Mouse (Mus musculus) lung, postnatal 0 days (tissue): ENCODE results near the gene Krtap10-10. TPM values are rescaled to one million over a fixed set of nuclear protein-coding genes. Genes with fewer than 3 reads are reported as not detected.

ENCODE experiments used
- ATAC-seq: fragments of 200-750 bp; cut with Nextera tagmentation; 2 replicates; pipeline ENCODE4 v1.8.0; 2017; ENCODE audit warnings: moderate library complexity
- DNase-seq: peaks from one replicate; pipeline ENCODE4 v3.0.0-alpha.2; 2016; ENCODE audit warnings: low spot score
- H3K27ac ChIP-seq: fragments of 300-500 bp; sonication (generic); 2 replicates; pipeline ENCODE4 v1.5.1; 2014; ENCODE audit warnings: antibody characterized with exemption, mild to moderate bottlenecking, low read length, mixed read lengths
- H3K27me3 ChIP-seq: fragments of 300-500 bp; sonication (generic); replicated peaks from 2 replicates; pipeline ENCODE4 v1.6.1; 2014; ENCODE audit warnings: low read length, mixed read lengths; ENCODE audit not compliant: insufficient read depth
- H3K36me3 ChIP-seq: fragments of 300-500 bp; sonication (generic); 2 replicates; pipeline ENCODE4 v1.6.1; 2014; ENCODE audit warnings: low read length, mixed read lengths; ENCODE audit not compliant: insufficient read depth
- H3K4me1 ChIP-seq: fragments of 300-500 bp; sonication (generic); 2 replicates; pipeline ENCODE4 v1.6.1; 2014; ENCODE audit warnings: antibody characterized with exemption, low read depth, low read length, mixed read lengths; ENCODE audit not compliant: insufficient read depth
- H3K4me2 ChIP-seq: fragments of 300-500 bp; sonication (generic); replicated peaks from 2 replicates; pipeline ENCODE4 v1.6.1; 2014; ENCODE audit warnings: low read depth, mild to moderate bottlenecking, low read length, moderate library complexity, mixed read lengths
- H3K4me3 ChIP-seq: fragments of 300-500 bp; sonication (generic); 2 replicates; pipeline ENCODE4 v1.5.1; 2014; ENCODE audit warnings: low read depth, low read length
- H3K9ac ChIP-seq: fragments of 300-500 bp; sonication (generic); replicated peaks from 2 replicates; pipeline ENCODE4 v1.6.1; 2014; ENCODE audit warnings: low read depth, mild to moderate bottlenecking
- H3K9me3 ChIP-seq: fragments of 300-500 bp; sonication (generic); 2 replicates; pipeline ENCODE4 v1.6.1; 2016; ENCODE audit warnings: low read length, mixed read lengths
- CTCF ChIP-seq: IDR thresholded peaks from 2 replicates; pipeline ENCODE4 v1.5.1; 2016; ENCODE audit warnings: antibody characterized with exemption, mild to moderate bottlenecking
- EP300 ChIP-seq: IDR thresholded peaks from 2 replicates; pipeline ENCODE4 v1.6.1; 2016; ENCODE audit warnings: antibody characterized with exemption, mild to moderate bottlenecking, control low read depth
- WGBS: fragments of 180-500 bp; shearing (Covaris S2); extraction: QIAGEN DNeasy Blood & Tissue Kit; methylation state at CpG from one replicate; pipeline ENCODE4 v1.1.7; 2014; 5-methylcytosine and 5-hydroxymethylcytosine counted together
- polyA plus RNA-seq: library from polyadenylated mRNA; unstranded; fragments of >200 nt; fragmentation: Nextera tagmentation; extraction: Ambion mirVana; gene quantifications from 2 replicates; pipeline ENCODE4 v1.2.1, GENCODE M21; 2015

Krtap10-10 gene
- polyA plus RNA-seq, 1 experiment from 2014 or later, result not detected

DNA sequence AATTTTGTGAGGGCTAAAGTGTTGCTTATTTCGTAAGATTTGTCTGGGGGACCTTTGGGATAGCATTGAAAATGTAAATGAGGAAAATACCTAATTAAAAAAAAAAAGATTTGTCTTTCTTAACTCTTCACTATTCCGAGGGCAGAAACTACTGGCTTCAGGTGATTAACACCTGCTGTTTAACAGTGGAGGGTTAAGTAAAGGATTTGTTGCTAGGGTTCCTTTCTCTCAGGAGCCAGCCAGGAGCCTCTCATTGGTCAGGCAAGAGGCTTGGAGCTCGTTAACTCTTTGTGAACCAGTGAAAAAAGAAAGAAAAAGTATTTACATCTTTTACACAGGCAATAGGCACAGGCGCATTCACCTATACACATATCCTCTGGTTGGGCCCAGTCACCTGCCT, 16.5 kb upstream of the Krtap10-10 start:
- Histone ChIP-seq H3K9ac (no peak overlapping the region), H3K27me3 (no peaks in the 10 kb centered on the region), H3K9me3 (no peaks in the 10 kb centered on the region), H3K4me2 (no peak overlapping the region), H3K4me1 (no peaks in the 10 kb centered on the region), H3K36me3 (no peaks in the 10 kb centered on the region), H3K27ac (no peak overlapping the region), H3K4me3 (no peak overlapping the region)
- WGBS, result 32% methylated on average over 4 of the region's 4 CpGs
- TF ChIP-seq CTCF, result no peak
- TF ChIP-seq EP300, result no peak
- ATAC-seq (no peak), DNase-seq (no peak)

DNA sequence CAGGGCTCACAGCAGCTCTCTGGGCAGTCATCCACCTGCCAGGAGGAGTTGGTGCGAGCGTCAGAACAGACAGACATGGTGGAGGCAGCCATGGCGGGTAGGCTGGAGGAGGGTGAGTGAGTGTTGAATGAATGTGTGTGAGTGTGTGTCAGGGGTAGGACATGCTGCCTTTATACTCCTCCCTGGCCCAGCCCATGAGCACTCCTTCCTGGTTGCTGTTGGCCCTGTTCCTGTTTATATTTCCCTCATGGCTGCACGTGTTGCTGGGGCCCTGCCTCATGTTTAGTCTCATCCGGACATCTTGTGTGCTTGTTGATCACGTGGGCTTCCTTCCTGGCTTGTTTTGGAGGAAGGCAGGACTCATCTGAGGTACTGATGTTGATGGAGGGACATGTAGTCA, 8.8 kb upstream of the Krtap10-10 start, which contains the start of gene Krtap10-4:
Gene Krtap10-4 (minus strand): TSS at position 145 of the 400 bp plus-strand sequence.
- H3K9me3 ChIP-seq, result no peaks in the 10 kb centered on the region
- no peaks in the 10 kb centered on the region for H3K36me3 ChIP-seq
- TF ChIP-seq CTCF (no peak), EP300 (no peak)
- H3K4me3 ChIP-seq, result no peak within 1 kb of the TSS
- no peaks in the 10 kb centered on the region for H3K27me3 ChIP-seq
- no peak within 1 kb of the TSS for H3K27ac ChIP-seq
- H3K9ac ChIP-seq, result no peak within 1 kb of the TSS
- H3K4me1 ChIP-seq, result no peaks in the 10 kb centered on the region
- 42% methylated on average over 6 of the region's 6 CpGs for WGBS
- DNase-seq (peak; percentile 12), ATAC-seq (peak; percentile 62)
- no peak within 1 kb of the TSS for H3K4me2 ChIP-seq

DNA sequence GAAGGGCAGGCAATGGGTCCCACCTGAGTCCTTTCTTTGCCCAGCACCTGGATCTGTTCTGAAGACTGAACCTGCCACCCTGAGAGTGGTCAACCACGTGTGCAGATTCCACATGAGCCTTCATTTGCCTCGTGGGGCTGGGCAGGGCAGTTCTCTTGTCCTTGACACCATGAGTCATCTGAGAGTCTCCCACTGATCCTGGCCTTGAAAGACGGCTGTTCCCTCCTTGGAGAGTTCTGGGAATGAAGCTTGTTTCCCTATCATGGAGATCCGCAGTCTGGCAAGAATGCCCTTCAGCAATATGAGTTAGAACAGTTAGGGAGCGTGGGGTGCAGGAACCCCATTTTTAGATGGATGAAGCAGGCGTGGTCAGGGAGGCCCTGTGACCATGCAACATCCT, 3.3 kb downstream of the Krtap10-10 start:
- no peak overlapping the region for H3K9ac ChIP-seq
- no peaks in the 10 kb centered on the region for H3K27me3 ChIP-seq
- WGBS, result 66% methylated on average over 6 of the region's 6 CpGs
- DNase-seq (no peak), ATAC-seq (no peak)
- no peaks in the 10 kb centered on the region for H3K4me1 ChIP-seq
- no peak overlapping the region for H3K27ac ChIP-seq
- no peak for TF ChIP-seq CTCF
- no peak for TF ChIP-seq EP300
- no peaks in the 10 kb centered on the region; the same call in 1 of the 2 replicates for H3K9me3 ChIP-seq
- no peaks in the 10 kb centered on the region for H3K36me3 ChIP-seq
- no peak overlapping the region for H3K4me3 ChIP-seq
- no peak overlapping the region for H3K4me2 ChIP-seq

DNA sequence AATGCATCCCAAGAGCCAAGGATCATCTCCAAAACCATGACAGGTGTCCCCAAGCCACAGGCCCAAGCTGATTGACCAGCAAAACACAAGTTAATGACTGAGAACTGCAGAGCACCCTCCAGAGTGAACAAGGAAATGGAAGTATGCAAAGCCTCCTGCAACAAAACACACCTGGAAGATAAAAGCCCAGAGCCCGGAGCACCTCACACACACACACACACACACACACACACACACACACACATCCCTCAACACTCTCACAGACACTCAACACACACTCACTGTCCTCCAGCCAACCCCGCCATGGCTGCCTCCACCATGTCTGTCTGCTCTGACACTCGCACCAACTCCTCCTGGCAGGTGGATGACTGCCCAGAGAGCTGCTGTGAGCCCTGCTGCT, 10.8 kb downstream of the Krtap10-10 start, which contains the start of gene Gm36176:
Gene Gm36176 (plus strand): TSS at position 301 of the 400 bp plus-strand sequence.
- TF ChIP-seq CTCF (no peak), EP300 (no peak)
- H3K4me1 ChIP-seq, result no peaks in the 10 kb centered on the region
- DNase-seq (no peak), ATAC-seq (no peak)
- 50% methylated on average over 3 of the region's 3 CpGs for WGBS
- no peak within 1 kb of the TSS for H3K9ac ChIP-seq
- no peaks in the 10 kb centered on the region for H3K36me3 ChIP-seq
- H3K27ac ChIP-seq, result no peak within 1 kb of the TSS
- H3K27me3 ChIP-seq, result no peaks in the 10 kb centered on the region
- H3K4me2 ChIP-seq, result no peak within 1 kb of the TSS
- no peaks in the 10 kb centered on the region; the same call in 1 of the 2 replicates for H3K9me3 ChIP-seq
- no peak within 1 kb of the TSS for H3K4me3 ChIP-seq

DNA sequence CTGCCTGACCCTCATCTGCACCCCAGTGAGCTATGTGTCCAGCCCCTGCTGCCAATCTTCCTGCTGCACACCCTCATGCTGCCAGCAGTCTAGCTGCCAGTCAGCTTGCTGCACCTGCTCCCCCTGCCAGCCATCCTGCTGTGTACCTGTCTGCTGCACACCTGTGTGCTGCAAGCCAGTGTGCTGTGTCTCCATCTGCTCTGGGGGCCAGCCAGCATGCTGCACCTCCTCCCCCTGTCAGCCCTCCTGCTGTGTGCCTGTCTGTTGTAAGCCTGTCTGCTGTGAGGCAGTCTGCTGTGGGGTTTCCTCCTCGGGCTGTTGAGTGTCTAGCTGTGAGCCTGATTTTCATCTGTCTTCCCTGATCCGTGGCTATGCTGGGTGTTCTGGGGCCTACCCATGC, 11.2 kb downstream of the Krtap10-10 start:
- DNase-seq (no peak), ATAC-seq (no peak)
- Histone ChIP-seq H3K36me3 (no peaks in the 10 kb centered on the region), H3K4me1 (no peaks in the 10 kb centered on the region), H3K27me3 (no peaks in the 10 kb centered on the region), H3K9ac (no peak overlapping the region), H3K9me3 (no peaks in the 10 kb centered on the region; the same call in 1 of the 2 replicates), H3K4me3 (no peak overlapping the region), H3K27ac (no peak overlapping the region), H3K4me2 (no peak overlapping the region)
- no peak for TF ChIP-seq EP300
- no peak for TF ChIP-seq CTCF
- WGBS, result 20% methylated on average over 2 of the region's 2 CpGs

DNA sequence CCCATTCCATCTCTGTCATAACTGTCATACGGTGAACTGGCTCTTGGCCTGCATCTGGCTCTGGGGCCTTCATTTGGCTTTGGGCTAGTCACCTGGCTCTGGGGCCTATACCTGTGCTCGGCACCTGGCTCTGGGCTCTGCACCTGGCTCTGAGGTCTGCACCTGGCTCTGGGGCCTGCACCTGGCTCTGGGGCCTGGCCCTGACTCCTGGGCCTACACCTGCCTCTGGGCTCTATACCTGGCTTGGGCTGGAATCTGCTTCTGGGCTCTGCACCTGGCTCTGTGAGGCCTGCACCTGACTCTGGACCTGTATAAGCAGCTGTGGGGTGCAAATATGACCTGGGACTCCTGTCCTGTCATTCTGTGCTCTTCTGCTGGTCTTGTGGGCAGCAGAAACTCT, 11.8 kb downstream of the Krtap10-10 start:
- ATAC-seq (no peak), DNase-seq (no peak)
- H3K36me3 ChIP-seq, result no peaks in the 10 kb centered on the region
- H3K9me3 ChIP-seq, result no peaks in the 10 kb centered on the region; the same call in 1 of the 2 replicates
- WGBS, result 75% methylated on average over 2 of the region's 2 CpGs
- H3K4me1 ChIP-seq, result no peaks in the 10 kb centered on the region
- no peak for TF ChIP-seq EP300
- TF ChIP-seq CTCF, result no peak
- no peaks in the 10 kb centered on the region for H3K27me3 ChIP-seq
- no peak overlapping the region for H3K4me3 ChIP-seq
- no peak overlapping the region for H3K4me2 ChIP-seq
- no peak overlapping the region for H3K27ac ChIP-seq
- H3K9ac ChIP-seq, result no peak overlapping the region

DNA sequence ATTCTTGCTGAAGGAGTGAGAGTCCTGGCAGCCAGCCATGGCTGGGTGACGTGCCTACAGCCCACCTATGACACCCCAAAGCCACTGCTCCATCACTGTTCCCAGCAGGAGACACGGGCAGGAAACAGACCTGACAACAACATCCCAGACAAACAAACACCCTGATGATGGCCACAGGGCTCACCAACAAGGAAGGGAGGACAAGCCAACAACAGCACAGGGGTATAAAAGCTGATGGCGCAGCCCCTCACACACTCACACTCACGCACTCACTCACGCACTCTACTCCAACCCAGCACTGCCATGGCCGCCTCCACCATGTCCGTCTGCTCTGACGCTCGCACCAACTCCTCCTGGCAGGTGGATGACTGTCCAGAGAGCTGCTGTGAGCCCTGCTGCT, 16.8 kb downstream of the Krtap10-10 start, which contains the start of gene Gm10318:
Gene Gm10318 (plus strand): TSS at position 301 of the 400 bp plus-strand sequence.
- no peaks in the 10 kb centered on the region for H3K36me3 ChIP-seq
- no peak for TF ChIP-seq EP300
- TF ChIP-seq CTCF, result no peak
- no peaks in the 10 kb centered on the region for H3K9me3 ChIP-seq
- no peaks in the 10 kb centered on the region for H3K27me3 ChIP-seq
- no peak within 1 kb of the TSS for H3K4me2 ChIP-seq
- ATAC-seq (no peak), DNase-seq (no peak)
- no peak within 1 kb of the TSS for H3K27ac ChIP-seq
- no peak within 1 kb of the TSS for H3K4me3 ChIP-seq
- H3K9ac ChIP-seq, result no peak within 1 kb of the TSS
- H3K4me1 ChIP-seq, result no peaks in the 10 kb centered on the region
- WGBS, result 53% methylated on average over 8 of the region's 9 CpGs
